Mouse (Mus musculus) ovary, postnatal 14 days (tissue): ENCODE measurements at regions not wholly inside any gene's neighbourhood (a gene's known extent, or its start where the extent isn't known, plus 50 kb on each side); places are given as distances from the start of the nearest gene placed in this dataset.
A peak's percentile ranks its signal among the peaks of the same experiment; 100 is the strongest.

Source experiments
- DNase-seq: peaks from one replicate; pipeline ENCODE4 v3.0.0; 2022; ENCODE audit warnings: low spot score

DNA sequence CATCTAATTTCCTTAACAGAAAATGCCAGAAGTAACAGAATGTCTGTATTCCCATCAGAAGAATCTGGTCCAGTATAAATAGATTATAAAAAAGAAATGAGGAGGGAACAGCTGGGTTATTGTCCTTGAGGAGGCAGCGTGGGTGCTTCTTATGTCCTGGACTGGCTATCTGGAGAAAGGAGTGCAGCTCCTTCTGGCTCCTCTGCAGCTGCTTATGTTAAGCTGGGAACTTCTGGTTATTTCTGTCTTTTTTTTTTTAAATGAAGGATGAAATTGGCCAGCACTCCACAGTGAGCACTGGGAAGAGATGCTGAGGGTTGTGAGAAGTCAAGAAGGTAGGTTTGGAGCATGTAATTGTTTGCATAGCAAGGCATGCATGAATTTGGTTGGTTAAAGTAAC is 441.5 kb downstream of the Ebf1 start:
- DNase-seq: no peak

DNA sequence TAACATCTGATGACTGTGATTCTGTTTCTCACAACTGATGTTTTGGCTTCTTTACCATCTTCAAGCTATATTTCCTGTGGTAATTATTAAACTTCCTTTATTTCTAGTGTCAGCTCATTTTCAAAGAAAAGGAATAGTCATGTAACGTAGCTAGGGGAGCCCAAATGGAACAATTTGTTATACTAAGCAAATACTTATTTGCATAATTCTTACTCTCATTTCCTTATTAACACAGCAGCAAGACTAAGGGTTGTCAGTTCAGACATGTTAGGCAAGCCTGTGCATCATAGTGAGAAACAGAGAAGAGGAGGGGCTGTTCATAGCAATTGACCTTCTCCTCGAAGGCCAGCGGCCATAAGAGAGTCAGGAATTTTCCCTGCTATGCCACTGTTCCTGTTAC is 449.5 kb downstream of the Ebf1 start:
- no peak for DNase-seq

DNA sequence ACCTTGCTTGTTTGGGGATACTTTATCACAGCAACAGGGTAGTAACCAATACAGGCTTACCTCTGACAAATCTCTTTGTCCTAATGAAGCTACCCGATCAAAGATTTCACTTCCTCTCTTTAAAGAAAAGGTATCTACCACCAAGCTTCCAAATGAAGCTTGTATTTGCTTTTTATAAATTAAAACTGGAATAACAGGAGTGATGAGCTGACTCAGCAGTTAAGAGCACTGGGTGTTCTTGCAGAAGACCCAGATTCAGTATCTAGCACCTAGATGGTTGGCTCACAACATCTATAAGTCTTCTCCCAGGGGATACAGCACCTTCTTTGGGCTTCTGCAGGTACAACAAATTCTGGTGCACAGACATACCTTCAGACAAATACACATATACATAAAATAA is 453.2 kb downstream of the Ebf1 start:
- no peak for DNase-seq

DNA sequence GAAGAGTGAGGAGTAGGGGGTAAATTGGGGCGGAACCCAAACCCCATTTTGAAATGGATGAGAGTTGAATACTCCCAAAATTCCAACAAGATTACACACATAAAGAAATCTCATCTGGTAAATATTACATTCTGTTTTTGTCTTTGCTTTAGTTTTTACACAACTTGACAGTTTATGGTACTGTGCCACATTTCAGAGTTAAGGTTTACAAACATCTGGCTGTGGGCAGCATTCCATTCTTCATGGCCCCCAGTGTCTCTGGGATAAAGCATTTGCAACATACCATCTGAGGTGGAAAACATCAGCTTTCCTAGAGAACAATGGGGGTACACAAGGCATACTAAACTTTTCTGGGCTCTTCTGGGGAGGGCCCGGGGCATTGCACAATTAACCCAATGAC is 454.1 kb downstream of the Ebf1 start:
- DNase-seq: no peak

DNA sequence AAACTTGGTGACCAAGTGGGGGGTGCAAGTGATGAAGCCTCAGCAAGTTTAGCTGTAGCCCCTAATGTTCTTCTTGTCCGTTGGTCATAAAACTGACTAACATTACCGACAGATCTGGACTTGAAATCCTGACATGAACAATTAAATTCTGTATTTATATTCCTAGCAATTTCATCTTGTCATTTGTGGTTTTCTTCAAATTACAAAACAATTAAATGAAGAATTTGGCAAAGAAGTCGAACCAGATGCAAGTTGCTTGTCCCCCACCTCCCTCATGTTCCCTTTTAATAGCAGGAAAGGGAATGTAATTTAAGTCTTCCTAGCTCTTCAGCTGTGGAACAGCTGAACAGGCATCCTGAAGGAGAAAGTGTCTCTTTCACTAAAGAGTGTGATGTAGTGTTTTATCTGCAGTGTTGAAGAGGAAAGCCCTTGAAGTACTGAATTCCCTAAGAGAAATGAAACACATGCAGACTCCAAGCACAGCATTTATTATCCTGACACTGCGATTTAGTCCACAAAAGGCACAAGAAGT is 467.5 kb downstream of the Ebf1 start:
- no peak for DNase-seq

DNA sequence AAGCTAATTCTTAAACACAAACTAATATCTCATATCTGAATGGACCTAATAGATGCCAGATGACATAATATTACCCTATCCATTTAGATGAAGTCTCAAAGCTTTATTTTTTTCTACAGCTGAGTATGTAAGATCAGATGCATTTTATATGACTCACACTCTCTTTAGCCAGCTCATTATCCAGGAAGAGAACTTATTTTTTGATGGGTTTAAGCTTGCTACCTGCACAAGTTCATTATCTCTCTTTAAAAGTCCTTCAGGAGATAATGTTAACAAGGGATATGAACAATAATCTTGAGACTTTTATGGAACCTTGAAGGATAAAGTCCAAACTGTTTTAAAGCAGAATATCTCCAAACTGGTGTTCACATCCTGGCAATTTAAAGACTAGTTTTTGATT is 468.0 kb downstream of the Ebf1 start:
- no peak for DNase-seq

DNA sequence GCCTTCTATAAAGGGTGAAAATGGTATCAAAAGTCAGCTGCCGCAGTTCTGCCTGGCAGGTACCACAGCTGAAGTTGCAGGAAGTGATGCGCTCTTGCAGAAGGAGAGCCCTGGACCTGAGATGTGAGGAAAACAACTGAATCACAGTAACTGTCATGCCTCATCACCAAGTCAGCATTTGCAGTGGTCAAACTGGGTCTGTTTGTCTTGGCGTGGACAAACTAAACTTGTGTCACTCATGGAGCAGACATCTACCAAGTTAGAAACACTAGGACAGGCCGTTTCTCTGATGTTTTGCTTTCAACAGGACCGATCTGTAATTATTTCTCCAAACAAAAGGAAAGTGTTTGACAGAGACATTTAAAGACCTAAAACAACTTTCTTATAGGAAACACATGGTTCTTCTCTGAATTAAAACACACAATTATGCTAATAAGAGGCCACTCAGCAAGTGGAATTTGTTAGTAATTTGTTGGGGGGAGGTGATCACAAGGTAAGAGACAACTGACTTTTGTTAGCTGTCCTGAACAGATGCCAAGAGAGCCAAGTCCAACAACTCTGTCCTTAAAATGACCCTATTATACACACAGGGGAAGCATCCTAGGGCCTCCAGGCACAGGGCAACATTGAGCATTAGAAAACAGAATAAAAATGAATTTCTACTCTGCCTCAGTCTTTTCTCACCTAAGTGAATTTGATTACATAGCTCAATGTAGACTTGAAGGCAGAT is 470.2 kb downstream of the Ebf1 start:
- no peak for DNase-seq

DNA sequence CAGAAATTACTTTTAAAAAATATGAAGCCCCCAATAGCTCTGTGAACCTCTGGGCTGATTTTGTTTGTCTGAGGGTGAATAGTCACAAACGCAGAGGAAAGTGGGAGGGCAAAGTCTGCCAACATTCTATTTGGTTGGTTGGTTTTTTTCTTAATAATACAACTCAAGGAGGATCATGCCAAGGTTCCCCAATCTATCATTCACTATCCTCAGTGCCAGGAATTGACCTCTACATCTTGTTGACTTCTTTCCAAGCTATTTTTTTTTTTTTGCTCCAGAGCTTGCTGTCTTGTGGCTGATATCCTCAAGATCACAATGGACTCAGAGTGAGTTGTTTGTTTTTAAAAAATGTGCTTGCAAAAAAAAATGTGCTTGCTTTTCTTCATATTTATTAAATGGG is 471.2 kb downstream of the Ebf1 start:
- no peak for DNase-seq

DNA sequence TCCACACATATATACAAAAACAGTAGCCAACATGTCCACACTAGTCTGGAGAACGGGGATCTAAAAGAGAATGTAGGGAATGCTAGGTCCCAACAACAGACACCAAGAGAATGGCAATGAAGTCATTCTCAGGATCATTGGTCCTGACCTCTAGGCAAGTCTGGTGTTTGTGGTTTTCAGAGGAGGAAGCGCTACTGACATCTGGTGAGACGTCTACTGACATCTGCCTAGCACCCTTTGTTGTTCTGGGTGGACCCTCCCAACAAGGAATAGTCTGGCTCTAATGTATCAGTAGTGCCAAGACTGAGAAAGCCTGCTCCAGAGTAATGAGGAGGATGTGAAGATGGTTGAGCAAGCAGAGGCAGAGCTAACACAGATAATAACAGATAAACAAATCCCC is 472.4 kb downstream of the Ebf1 start:
- no peak for DNase-seq

DNA sequence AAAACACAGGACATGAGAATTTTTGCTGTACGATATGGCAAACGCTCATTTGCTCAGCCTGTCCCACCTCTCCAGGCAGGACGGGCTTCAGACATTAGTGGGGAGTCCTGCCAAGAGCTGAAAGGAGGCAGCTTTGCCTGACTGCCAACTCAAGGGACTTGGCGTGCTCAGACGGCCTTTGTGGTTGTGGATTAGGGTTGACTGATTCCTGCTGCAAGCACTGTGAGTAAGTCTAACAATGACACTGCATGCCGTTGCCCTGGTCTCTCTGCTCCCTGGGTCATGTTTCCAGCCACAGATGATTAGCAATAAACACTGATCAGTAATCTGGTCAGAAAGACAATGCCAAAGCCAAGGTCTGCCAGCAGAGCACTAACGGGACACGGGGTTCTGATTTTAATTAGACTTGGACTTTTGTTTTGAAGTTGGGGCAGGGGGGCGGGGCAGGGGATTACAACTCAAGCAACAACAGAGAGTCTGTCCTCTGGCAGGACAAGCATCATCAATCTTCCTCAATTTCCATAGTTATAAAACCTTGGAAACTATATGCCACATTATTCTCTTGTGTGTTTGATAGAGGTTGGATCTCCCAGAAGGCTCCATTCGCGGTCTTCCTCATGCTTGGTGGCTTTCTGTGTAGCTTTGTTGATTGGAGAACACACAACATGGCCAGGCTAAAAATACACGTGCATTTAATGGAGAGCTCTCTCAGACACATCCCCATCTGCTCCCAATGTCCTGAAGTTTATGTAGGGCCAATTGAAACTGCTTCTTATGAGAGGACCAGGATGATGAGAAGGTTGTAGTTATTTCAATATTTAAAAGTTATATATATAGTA is 486.6 kb downstream of the Ebf1 start:
- DNase-seq: peak; percentile 21

DNA sequence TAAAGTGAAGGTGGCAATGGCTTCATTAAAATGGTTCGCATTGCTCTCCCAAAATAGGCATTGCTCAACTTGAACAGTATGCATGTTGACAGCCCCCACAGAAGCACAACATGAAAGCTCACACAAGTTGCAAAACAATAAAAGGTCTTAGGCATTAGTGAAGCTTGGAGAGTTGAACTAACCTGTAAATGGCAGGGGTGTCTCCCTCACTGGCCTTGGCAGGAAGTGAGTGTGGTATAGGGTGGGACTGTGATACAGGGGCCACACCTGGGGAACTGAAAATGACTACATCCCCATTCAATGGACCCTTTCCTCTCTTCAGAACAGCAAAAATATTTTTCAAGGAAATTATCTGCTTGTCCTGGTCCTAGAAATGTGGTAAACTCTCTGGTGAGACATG is 499.6 kb downstream of the Ebf1 start:
- DNase-seq: no peak

DNA sequence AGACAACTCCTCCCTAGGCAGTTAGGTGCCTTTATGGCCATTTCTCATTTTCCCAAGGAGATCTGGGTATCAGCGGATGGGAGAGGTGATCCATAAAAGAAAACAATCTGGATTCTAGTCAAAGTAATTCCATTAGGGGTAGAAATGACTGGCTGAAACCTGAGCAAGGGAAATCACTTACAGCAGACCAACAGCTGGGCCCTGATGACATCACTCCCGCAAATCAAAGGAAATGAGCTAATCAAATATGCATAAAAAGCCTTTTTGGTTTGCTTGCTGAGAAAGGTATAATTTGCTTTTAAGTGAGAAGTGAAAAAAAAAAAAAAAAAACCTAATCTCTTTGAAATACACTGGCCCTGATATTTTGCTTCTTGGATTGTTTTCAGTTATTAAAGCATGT is 506.2 kb downstream of the Ebf1 start:
- no peak for DNase-seq

DNA sequence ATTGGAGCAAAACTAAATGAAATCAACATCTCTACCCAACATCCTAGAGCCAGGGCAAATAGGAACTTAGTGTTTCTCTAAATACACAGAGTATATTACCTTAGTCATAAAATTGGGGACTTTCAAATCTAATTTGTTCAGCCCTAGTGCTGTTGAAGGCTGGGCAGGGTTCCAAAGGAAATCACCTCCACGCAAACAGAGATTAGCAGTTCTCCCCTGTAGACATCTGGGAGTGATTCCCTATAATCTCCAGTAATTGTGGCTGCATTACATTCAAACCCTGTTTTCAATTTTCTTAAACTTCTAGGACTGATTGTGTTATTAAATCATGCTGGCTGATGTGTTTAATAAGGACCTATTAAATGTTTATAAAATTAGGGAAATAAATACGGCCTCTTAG is 519.7 kb downstream of the Ebf1 start:
- no peak for DNase-seq

DNA sequence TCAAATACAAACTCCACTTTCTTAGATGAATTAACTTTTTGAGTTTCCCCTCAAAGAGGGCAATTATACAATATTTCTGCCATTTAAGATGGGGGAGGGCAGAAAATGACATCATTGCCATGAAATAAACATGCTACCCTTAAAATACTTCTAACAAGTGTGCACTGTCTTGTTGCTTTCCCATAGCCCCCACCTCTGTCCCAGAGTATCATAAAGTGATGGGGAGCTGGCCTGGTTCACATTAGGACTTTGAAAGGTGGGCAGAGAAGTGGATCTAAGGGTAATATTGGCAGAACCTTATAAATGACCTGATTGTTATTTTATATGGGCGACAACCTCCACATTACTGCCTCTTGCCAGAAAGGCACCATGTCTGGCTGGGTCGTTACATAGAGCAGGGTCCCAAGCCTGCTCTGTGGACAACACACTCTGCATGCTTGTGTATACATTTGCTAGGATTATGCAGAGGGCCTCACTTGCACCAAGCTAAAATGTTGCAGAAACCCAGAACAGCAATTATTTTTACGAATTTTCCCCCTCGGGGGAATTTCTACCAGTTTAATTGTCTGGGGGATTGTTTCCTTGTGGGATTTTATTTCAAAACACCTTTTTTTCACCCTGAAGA is 521.3 kb downstream of the Ebf1 start:
- no peak for DNase-seq

DNA sequence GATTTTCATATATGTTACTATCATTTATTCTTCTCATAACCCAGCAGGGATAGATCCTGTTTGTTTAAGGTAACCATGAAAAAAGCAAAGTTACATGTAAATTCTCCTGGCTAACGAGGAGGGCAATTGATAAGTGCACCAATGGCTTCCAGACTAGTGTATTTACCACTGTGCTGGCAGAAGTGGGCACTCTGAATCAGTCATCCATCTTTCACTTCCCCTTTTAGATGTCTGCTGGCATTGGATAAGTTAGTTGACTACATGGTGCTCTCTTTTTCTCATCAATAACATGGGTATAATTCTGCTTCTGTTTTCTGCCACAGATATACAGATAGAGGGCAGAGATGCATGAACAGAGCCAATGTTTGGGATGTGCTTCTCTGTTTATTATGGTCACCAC is 523.4 kb downstream of the Ebf1 start:
- no peak for DNase-seq

DNA sequence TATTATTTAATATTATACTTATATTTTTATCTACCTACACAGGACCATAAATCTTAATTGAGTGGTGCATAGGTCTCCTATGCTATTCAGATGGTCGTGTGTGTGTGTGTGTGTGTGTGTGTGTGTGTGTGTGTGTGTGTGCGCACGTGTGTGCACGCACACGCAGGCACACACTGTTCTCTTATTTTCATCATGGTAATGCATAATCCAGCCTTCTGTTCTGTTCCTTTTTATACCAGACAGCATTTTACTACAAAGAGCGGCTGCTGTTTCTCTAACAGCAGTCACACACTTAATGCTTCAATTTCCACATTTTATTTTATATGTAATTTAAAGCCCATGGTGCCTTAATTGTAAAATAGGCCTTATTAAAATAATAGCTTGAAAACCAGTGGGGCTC is 537.0 kb downstream of the Ebf1 start:
- no peak for DNase-seq

DNA sequence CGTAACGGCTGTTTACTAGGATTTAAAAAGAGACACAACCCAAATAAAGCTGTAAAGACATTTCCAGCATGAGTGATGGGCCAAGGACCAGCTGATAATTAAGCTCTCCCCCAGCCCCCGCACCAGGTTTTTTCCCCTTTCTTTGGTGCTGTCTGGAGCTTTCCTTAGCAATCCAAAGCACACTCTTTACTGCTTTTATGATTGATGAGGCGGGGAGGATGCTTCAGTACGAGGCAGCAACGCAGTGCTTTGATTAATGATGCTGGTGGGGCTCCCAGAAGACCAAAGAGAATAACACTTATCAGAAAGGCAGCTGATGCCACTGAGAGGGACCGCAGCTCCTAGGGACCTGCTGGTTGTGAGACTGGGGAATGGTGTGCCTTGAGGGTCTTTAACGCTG is 537.4 kb downstream of the Ebf1 start:
- DNase-seq: no peak

DNA sequence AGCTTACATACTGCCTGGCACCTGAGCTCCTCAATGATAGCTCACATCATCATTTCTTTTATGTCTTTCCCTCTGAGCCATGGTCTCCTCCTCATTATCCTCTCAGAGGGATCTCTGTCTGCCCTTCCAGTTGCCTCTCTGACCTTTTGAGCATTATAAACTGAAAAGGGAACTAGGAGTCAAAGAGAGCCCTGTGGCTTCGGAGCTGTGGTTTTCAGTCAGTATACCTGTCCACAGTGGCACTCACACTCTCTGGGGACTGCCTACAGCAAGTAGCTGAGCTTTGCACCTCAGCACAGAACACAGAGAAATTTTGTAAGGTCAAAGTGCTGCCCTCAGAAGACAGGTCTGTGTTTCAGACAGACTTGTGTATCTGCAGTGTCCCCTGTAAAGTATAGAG is 538.7 kb downstream of the Ebf1 start:
- no peak for DNase-seq

DNA sequence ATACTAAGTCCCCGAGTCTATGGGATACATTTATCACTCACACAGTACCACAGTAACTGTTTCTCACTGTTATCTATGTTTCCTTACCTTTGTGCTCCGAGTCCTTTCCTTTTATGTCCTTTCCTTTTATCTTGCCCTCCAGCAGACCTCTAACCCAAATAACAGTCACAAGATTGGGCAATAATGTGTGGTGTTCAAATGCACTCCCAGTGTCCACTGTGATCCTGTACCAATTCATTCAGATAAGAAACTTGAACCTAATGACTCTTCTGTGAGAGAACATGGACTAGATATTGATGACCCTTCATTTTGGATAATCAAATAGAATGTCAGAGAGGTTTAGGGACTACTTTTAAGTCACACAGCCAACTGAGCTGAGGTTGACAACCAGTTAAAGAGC is 541.2 kb downstream of the Ebf1 start:
- DNase-seq: no peak

DNA sequence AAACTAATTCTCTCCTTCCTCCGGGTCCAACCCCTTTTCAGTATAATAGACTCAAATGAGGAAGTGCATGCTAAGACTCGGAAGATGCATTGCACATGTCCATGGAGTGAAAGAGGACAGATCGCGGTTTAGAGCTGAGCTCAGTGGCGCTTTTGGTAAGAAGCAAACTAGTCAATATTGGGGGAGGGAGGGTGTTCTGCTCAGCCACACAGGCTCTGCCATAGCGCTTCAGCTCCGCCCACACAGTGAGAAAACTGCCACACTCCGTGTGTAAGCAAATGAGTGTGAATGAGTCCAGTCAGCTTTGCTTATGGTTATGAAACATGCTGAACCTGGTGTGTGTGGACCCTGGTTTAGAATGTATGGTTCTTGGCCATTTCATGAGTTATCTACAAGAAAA is 543.8 kb downstream of the Ebf1 start:
- no peak for DNase-seq

DNA sequence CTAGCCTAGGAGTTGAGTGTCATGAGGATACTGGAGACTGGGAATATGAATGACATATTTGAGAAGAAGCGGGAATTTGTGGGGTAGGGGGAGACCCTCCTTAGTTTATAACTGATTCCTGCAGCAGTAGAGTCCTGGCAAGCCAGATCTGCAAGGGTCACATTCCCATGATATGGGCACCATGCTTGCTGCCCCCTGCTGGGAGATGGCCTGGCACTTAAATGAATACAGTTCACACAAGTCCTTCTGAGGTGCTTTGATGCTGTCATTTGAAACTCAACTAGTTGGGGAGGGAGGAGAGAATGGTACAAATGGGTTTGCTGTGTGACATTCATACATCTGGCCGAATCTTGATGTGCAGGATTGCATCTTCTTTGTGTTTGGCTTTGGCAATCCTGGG is 556.4 kb downstream of the Ebf1 start:
- DNase-seq: no peak

DNA sequence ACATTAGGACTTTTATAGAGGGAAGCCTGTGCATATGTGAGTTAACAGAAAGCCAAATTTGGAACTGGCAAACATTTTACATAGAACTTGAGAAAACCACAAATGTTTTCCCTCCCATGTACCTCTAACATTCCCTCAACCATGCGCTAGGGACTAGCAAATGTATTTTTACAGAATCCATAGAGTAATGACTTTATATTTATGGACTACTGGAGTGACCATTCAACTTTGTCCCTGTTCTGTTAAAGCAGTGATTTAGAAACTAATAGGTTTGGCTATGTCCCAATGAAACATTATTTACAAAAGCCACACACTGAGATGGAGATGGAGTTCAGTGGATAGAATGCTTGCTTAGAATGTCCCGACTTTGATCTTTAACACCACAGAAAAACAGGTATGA is 557.0 kb downstream of the Ebf1 start:
- no peak for DNase-seq
